Mouse (Mus musculus) lung, embryonic 14.5 days (tissue): ENCODE results near the gene Stard13. TPM values are rescaled to one million over a fixed set of nuclear protein-coding genes. Genes with fewer than 3 reads are reported as not detected.

Experiments
- ATAC-seq: fragments of 200-750 bp; cut with Nextera tagmentation; 2 replicates; pipeline ENCODE4 v1.8.0; 2017; ENCODE audit warnings: mild to moderate bottlenecking, moderate TSS enrichment, moderate library complexity; ENCODE audit not compliant: insufficient read depth
- DNase-seq: peaks from one replicate; pipeline ENCODE4 v3.0.0-alpha.2; 2015
- H3K27ac ChIP-seq: fragments of 300-500 bp; sonication (generic); 2 replicates; pipeline ENCODE4 v1.5.1; 2014; ENCODE audit warnings: low read depth, mild to moderate bottlenecking, moderate library complexity
- H3K27me3 ChIP-seq: fragments of 300-500 bp; sonication (generic); 2 replicates; pipeline ENCODE4 v1.6.1; 2014; ENCODE audit warnings: low read length, control low read depth; ENCODE audit not compliant: insufficient read depth
- H3K36me3 ChIP-seq: fragments of 300-500 bp; sonication (generic); 2 replicates; pipeline ENCODE4 v1.6.1; 2014; ENCODE audit warnings: control low read depth; ENCODE audit not compliant: insufficient read depth
- H3K4me1 ChIP-seq: fragments of 300-500 bp; sonication (generic); 2 replicates; pipeline ENCODE4 v1.6.1; 2014; ENCODE audit warnings: antibody characterized with exemption, control low read depth; ENCODE audit not compliant: insufficient read depth
- H3K4me2 ChIP-seq: fragments of 300-500 bp; sonication (generic); 2 replicates; pipeline ENCODE4 v1.6.1; 2014; ENCODE audit warnings: mild to moderate bottlenecking
- H3K4me3 ChIP-seq: fragments of 300-500 bp; sonication (generic); 2 replicates; pipeline ENCODE4 v1.5.1; 2014; ENCODE audit warnings: low read depth, low read length
- H3K9ac ChIP-seq: fragments of 300-500 bp; sonication (generic); 2 replicates; pipeline ENCODE4 v1.6.1; 2014
- H3K9me3 ChIP-seq: fragments of 300-500 bp; sonication (generic); 2 replicates; pipeline ENCODE4 v1.6.1; 2016; ENCODE audit warnings: low read depth, low read length, control low read depth
- CTCF ChIP-seq: IDR thresholded peaks from 2 replicates; pipeline ENCODE4 v1.5.1; 2016; ENCODE audit warnings: antibody characterized with exemption, low read depth
- WGBS: fragments of 180-500 bp; shearing (Covaris S2); extraction: QIAGEN DNeasy Blood & Tissue Kit; methylation state at CpG from one replicate; pipeline ENCODE4 v1.1.7; 2014; 5-methylcytosine and 5-hydroxymethylcytosine counted together
- polyA plus RNA-seq: library from polyadenylated mRNA; unstranded; fragments of >200 nt; fragmentation: Nextera tagmentation; extraction: Ambion mirVana; gene quantifications from 2 replicates; pipeline ENCODE4 v1.2.1, GENCODE M21; 2014

The Stard13 gene
- polyA plus RNA-seq, 1 experiment from 2014 or later, result 14.5 TPM

- no peak for DNase-seq
- Histone ChIP-seq H3K27ac (0 out of 2 replicates have a peak overlapping the region, but pooled peaks have one; percentile 43), H3K4me1 (peaks cover 9% of the 10 kb centered on the region; the same call in 1 of the 2 replicates), H3K27me3 (no peaks in the 10 kb centered on the region), H3K9me3 (no peaks in the 10 kb centered on the region), H3K4me2 (peak overlapping the region; percentile 37; the same call in 1 of the 2 replicates), H3K36me3 (no peaks in the 10 kb centered on the region), H3K4me3 (no peak overlapping the region), H3K9ac (no peak overlapping the region)
- no peak for ATAC-seq
- no peak for TF ChIP-seq CTCF
- WGBS, result 18% methylated on average over 1 of the region's 1 CpGs
Measured at GRCm38 (mm10) chr5:151022939-151023338, 210.7 kb downstream of the Stard13 start.

- peaks cover 9% of the 10 kb centered on the region; the same call in 1 of the 2 replicates for H3K4me1 ChIP-seq
- H3K27me3 ChIP-seq, result no peaks in the 10 kb centered on the region
- H3K36me3 ChIP-seq, result no peaks in the 10 kb centered on the region
- no peaks in the 10 kb centered on the region for H3K9me3 ChIP-seq
- ATAC-seq (no peak), DNase-seq (no peak)
- WGBS, result 76% methylated on average over 7 of the region's 7 CpGs
- TF ChIP-seq CTCF, result no peak
- H3K9ac ChIP-seq, result no peak overlapping the region
- no peak overlapping the region for H3K4me2 ChIP-seq
- no peak overlapping the region for H3K4me3 ChIP-seq
- no peak overlapping the region for H3K27ac ChIP-seq
Measured at GRCm38 (mm10) chr5:151022026-151022425, 211.6 kb downstream of the Stard13 start.

- Histone ChIP-seq H3K4me3 (no peak overlapping the region), H3K4me2 (no peak overlapping the region), H3K27ac (0 out of 2 replicates have a peak overlapping the region, but pooled peaks have one; percentile 36), H3K9ac (no peak overlapping the region), H3K9me3 (no peaks in the 10 kb centered on the region; the same call in 1 of the 2 replicates), H3K4me1 (peaks cover 9% of the 10 kb centered on the region; the same call in 1 of the 2 replicates), H3K36me3 (no peaks in the 10 kb centered on the region), H3K27me3 (no peaks in the 10 kb centered on the region)
- 68% methylated on average over 14 of the region's 14 CpGs for WGBS
- peak; percentile 41 for DNase-seq
- TF ChIP-seq CTCF, result no peak
- ATAC-seq, result peak; percentile 9; the same call in 1 of the 2 replicates
Measured at GRCm38 (mm10) chr5:151020831-151021230, 212.8 kb downstream of the Stard13 start.

GRCm38 (mm10) chr5:151020031-151020820, 213.4 kb downstream of the Stard13 start:
- no peak; the same call in 1 of the 2 replicates for ATAC-seq
- no peak overlapping the region for H3K9ac ChIP-seq
- H3K4me3 ChIP-seq, result no peak overlapping the region
- no peaks in the 10 kb centered on the region for H3K27me3 ChIP-seq
- TF ChIP-seq CTCF, result no peak
- H3K36me3 ChIP-seq, result no peaks in the 10 kb centered on the region
- peaks cover 9% of the 10 kb centered on the region; the same call in 1 of the 2 replicates for H3K4me1 ChIP-seq
- no peaks in the 10 kb centered on the region; the same call in 1 of the 2 replicates for H3K9me3 ChIP-seq
- DNase-seq, result no peak
- 54% methylated on average over 13 of the region's 13 CpGs for WGBS
- H3K4me2 ChIP-seq, result no peak overlapping the region
- peak overlapping the region; percentile 36; the same call in 1 of the 2 replicates for H3K27ac ChIP-seq

GRCm38 (mm10) chr5:151018959-151019358, 214.7 kb downstream of the Stard13 start:
- no peak for TF ChIP-seq CTCF
- no peak for DNase-seq
- no peak overlapping the region for H3K4me2 ChIP-seq
- no peak for ATAC-seq
- peaks cover 8% of the 10 kb centered on the region; the same call in 1 of the 2 replicates for H3K4me1 ChIP-seq
- no peaks in the 10 kb centered on the region; the same call in 1 of the 2 replicates for H3K9me3 ChIP-seq
- no peak overlapping the region for H3K4me3 ChIP-seq
- H3K36me3 ChIP-seq, result no peaks in the 10 kb centered on the region
- H3K27me3 ChIP-seq, result no peaks in the 10 kb centered on the region
- H3K27ac ChIP-seq, result no peak overlapping the region
- no peak overlapping the region for H3K9ac ChIP-seq
- WGBS, result 54% methylated on average over 5 of the region's 5 CpGs

GRCm38 (mm10) chr5:151018450-151018849, 215.2 kb downstream of the Stard13 start:
- TF ChIP-seq CTCF, result no peak
- 77% methylated on average over 5 of the region's 5 CpGs for WGBS
- H3K27ac ChIP-seq, result no peak overlapping the region

GRCm38 (mm10) chr5:151004216-151004755, 229.3 kb downstream of the Stard13 start:
- WGBS, result 54% methylated on average over 1 of the region's 1 CpGs
- ATAC-seq (no peak), DNase-seq (no peak)
- H3K27ac ChIP-seq, result no peak overlapping the region
- H3K36me3 ChIP-seq, result no peaks in the 10 kb centered on the region
- H3K9me3 ChIP-seq, result no peaks in the 10 kb centered on the region
- H3K4me1 ChIP-seq, result no peaks in the 10 kb centered on the region
- TF ChIP-seq CTCF, result no peak
- H3K27me3 ChIP-seq, result no peaks in the 10 kb centered on the region
- no peak overlapping the region for H3K9ac ChIP-seq
- no peak overlapping the region for H3K4me2 ChIP-seq
- H3K4me3 ChIP-seq, result no peak overlapping the region

More at GRCm38 (mm10) chr5:151018450-151018849, 215.2 kb downstream of the Stard13 start:
- Histone ChIP-seq H3K9ac (no peak overlapping the region), H3K9me3 (no peaks in the 10 kb centered on the region; the same call in 1 of the 2 replicates), H3K36me3 (no peaks in the 10 kb centered on the region), H3K27me3 (no peaks in the 10 kb centered on the region), H3K4me1 (peaks cover 3% of the 10 kb centered on the region; the same call in 1 of the 2 replicates), H3K4me2 (no peak overlapping the region), H3K4me3 (no peak overlapping the region)
- DNase-seq, result no peak
- no peak for ATAC-seq
